Mouse (Mus musculus) lung, adult 18-20 months (tissue): ENCODE results near the gene Samd7.

Experiments used
- DNase-seq, 2 experiments: peaks; one replicate each; pipeline ENCODE4 v3.0.0; 2022; ENCODE audit warnings: mixed read lengths in 2 of 2

Gene Samd7

GRCm38 (mm10) chr3:30746006-30746405 is at the start of gene Samd7:
Gene Samd7 (plus strand): TSS chr3:30746293.
- no peak for DNase-seq

- DNase-seq, result peak; percentile 12 to 46
These were observed 49.7 kb upstream of the Samd7 start for GRCm38 (mm10) chr3:30696346-30696745.

- no peak for DNase-seq
These were observed 48.2 kb upstream of the Samd7 start for GRCm38 (mm10) chr3:30697891-30698290.

DNA sequence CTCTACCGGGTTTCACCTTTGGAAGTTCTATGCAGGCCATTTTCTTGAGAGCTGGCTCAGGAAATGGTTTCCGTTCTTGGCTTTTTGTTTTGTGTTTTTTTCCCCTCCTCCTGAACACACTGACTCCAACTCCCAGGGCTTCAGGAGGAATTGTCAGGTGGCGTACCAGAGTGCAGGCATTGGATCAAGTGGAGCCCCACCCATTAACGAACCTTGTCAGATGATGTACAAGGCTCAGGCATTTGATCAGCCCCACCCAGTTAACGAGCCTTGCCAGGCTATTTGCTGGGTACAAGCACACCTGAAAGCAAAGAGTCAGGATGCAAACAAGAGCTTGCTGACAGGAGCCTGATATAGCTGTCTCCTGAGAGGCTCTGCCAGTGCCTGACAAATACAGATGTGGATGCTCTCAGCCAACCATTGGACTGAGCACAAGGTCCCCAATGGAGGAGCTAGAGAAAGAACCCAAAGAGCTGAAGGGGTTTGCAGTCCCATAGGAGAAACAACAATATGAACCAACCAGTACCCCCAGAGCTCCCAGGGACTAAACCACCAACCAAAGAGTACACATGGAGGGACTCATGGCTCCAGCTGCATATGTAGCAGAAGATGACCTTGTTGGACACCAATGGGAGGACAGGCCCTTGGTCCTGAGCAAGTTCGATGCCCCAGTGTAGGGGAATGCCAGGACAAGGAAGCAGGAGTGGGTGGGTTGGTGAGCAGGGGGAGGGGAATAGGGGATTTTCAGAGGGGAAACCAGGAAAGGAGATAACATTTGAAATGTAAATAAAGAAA is 46.2 kb upstream of the Samd7 start, which contains the start of gene Lrrc31:
TSS of gene Lrrc31 (minus strand) at position 133 of the 795 bp plus-strand sequence.
- peak; percentile 21 to 46 for DNase-seq

- no peak for DNase-seq
These were observed 40.1 kb upstream of the Samd7 start for GRCm38 (mm10) chr3:30705977-30706376.

DNA sequence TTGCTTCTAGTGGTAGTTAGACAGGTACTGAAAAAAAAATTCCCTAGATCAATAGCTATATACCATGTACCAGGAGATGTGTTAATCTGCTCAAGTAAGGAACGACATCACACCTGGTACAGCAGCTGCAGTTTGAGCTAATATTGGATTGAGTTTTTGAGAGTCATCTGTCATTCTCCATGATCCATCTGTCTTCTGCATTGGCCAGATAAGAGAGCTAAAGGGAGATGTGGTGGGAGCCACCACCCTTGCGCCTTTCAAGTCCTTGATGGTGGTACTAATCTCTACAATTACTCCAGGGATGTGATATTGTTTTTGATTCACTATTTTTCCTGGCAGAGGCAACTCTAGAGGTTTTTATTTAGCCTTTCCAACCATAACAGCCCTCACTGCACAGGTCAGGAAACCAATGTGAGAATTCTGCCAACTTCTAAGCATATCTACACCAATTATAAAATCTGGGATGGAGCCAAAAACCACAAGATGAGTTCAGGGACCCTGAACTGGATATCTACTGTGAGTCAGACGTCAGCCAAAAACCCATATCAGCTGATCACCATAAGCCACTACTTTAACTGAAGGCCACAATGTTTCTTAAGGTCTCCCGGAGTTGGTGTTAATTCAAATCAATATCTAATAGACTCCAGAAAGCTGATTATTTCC is 39.3 kb upstream of the Samd7 start:
- no peak for DNase-seq

- DNase-seq, result no peak
These were observed 35.9 kb upstream of the Samd7 start for GRCm38 (mm10) chr3:30710191-30710590.

DNA sequence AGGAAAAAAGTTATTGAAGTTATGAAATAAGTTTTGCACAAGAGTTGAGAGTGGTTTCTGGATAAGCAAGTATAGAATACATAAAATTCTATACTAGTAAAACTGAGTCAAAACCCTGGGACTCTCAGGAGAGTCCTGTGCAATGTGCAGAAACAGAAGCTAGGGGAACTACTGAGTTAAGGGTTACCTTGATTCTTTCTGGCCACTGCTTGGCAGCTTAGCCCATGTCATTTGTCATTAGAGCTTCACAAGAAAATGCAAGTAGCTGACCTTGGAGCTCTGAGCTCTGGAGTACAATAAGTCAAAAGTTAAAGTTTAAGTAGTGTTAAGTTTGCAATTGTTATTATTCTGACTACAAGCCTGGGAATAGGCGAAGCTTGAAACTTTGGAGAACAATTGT is 32.8 kb upstream of the Samd7 start:
- no peak for DNase-seq

- DNase-seq, result no peak
These were observed 27.4 kb upstream of the Samd7 start for GRCm38 (mm10) chr3:30718649-30719048.

GRCm38 (mm10) chr3:30722036-30722435 is 24.1 kb upstream of the Samd7 start:
- no peak for DNase-seq

- DNase-seq, result no peak
These were observed 23.6 kb upstream of the Samd7 start for GRCm38 (mm10) chr3:30722461-30722860.

DNA sequence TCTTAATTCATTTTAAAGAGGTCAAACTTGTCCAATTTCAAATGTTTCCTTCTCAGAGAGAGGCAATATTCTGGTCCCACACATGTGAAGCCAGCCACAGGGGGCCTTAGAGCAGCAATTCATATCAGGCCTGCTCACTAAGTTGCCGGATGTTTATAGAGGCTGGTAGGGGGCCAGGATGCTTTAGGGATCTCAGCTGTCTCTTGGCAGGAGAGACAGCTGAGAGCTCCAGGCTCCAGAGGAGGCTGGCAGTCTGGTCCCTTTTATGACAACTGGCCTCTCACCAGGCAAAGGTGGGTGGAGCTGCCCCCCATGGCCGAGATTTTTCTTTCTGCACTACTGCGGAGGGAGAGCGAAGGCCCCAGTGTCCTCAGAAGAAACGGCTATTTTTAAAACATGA is 22.9 kb upstream of the Samd7 start:
- no peak for DNase-seq

GRCm38 (mm10) chr3:30724105-30724824 is 21.8 kb upstream of the Samd7 start:
- DNase-seq, result no peak

GRCm38 (mm10) chr3:30724848-30725465 is 21.1 kb upstream of the Samd7 start:
- no peak for DNase-seq

DNA sequence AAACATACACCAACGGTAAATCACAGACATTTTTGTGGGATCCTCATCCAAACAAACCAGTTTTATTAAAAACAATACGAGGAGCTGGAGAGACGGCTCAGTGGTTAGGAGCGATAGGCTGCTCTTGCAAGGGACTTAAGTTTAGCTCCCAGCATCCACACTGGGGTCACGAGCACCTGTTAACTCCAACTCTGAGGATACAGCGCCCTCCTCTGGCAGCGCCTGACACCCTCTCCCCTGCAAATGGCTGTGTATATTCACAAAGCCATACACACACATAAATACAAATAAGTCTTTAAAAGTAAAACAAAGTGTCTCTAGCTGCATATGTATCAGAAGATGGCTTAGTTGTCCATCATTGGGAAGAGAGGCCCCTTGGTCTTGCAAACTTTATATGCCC is 20.6 kb upstream of the Samd7 start:
- no peak for DNase-seq

DNA sequence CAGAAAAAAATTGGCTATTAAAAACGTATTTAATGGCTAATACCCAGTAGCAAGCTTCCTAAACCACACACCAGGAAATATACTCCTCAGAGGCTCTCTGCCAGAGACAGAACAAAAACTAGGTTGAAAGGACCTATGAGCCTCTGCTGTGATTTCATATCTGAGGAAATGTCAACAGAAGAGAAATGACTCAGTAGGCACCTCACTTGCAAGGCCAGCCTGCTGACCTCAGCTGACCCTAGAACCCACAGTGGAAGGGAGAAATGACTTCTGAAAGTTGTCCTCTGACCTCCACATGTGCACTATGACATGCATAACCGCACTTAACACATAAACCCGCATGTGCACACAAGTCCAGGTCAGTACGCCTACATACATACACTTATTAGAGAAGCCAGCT is 18.9 kb upstream of the Samd7 start:
- no peak for DNase-seq

- DNase-seq, result no peak
These were observed 17.0 kb upstream of the Samd7 start for GRCm38 (mm10) chr3:30729046-30729445.

DNA sequence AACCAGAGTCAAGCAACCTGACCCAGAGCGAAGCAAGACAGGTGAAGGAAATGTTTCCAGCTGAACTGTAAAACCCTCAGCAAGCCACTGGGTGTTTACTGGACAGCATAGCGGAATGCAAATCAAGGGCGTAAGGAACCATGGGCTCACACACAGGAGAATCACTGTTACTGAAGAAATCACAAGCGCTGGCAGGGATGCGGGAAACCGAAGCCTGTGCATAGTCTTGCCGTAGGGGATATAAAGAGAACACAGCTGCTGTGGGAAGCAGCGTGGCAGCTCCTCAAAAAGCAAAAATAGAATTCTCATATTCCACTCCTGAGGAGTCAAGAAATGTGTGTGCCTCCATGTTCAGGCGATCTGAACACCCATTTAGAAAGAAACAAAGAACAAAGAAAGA is 9.3 kb upstream of the Samd7 start:
- DNase-seq, result no peak

GRCm38 (mm10) chr3:30741306-30741705 is 4.8 kb upstream of the Samd7 start:
- DNase-seq, result no peak

DNA sequence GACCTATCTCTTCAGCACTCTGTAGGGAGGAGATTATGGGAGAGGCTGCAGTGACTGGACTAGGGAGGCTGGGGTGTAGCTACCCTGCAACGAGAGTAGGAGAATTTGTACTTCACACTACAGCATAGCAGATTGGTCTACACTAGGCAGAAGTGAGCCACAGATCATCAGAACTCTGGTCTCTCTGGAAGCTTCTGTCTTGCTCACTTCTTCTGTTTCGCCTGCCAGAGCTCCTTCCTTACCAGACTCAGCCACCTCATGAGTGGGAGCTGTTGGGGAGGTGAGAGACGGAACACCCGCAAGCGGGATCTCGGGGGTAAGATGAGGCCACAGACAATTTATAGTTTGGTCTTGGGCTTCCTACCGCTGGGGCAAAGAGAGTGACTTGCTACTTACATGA is 3.2 kb upstream of the Samd7 start:
- DNase-seq, result no peak

- DNase-seq, result no peak
These were observed 2.2 kb downstream of the Samd7 start for GRCm38 (mm10) chr3:30748316-30748715.

DNA sequence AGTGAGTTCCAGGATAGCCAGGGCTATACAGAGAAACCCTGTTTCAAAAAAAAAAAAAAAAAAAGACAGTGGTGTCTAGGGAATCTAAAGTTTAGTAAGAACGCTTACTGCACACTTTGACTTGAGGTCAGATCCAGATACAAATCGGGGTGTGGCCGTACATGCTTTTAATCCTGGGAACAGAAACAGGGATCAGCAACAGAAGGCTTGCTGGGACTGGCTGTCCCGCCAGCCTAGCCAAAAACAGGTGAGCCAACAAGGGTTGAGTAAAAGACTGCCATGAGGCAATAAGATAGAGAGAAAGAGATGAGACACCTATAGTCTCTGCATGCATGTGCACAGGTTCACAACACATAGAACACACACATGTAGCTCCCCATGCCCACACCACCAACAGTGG is 8.6 kb downstream of the Samd7 start:
- no peak for DNase-seq

DNA sequence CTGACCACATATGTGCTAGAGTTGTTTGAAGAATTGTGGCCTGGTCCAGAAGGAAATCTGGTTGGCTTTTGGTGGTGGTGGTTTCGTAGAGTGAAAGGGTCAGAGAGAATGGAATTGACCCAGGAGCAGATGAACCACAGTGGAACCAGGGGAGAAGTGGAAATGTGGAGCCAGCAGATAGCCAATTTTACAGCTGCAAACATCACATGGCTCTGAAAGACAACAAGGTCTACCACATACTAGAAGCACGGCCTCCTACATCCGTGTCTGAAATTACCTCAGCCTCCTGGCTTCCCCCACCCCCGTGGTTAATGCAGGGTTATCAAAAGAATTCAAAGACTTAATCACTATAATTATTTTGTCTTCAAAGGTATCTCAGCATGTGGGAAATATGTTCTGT is 18.8 kb downstream of the Samd7 start:
- no peak for DNase-seq
